In genomic region chrX:20848256-20848984, GRCm38 (mm10) we compare ENCODE assay signal across 8 mouse cellular contexts. TPM values are rescaled to one million over a fixed set of nuclear protein-coding genes. Genes with fewer than 3 reads are reported as not detected.
DNase-seq lines count a peak whose midpoint lies in the region; ATAC-seq and TF ChIP-seq lines count a peak whose summit lies in the region.

No protein-coding gene starts in this region.

- DNase-seq in Patski (ENCODE audit: low read depth, low spot score): peak; percentile 77
- DNase-seq in cerebellum, postnatal 14 days: peak; percentile 90 to 91
- DNase-seq in frontal cortex, postnatal 14 days (ENCODE audit: low spot score in 2 of 2): peak; percentile 88 to 93
- DNase-seq in layer of hippocampus, postnatal 25 days (ENCODE audit: extremely low spot score in 1 of 2, low spot score in 1 of 2): peak; percentile 61 to 62
- DNase-seq in lung, postnatal 25 days (ENCODE audit: low spot score): peak; percentile 96
- peak; percentile 90 for DNase-seq in retina, embryonic 14.5 days (ENCODE audit: low spot score)
- DNase-seq in thymus, postnatal 4 days: peak; percentile 85

- H3K36me3 ChIP-seq in hindbrain, embryonic 13.5 days: peaks cover 24% of the 10 kb centered on the region

- peak overlapping the region; percentile 58 for H3K4me3 ChIP-seq in hindbrain, embryonic 13.5 days

- CTCF ChIA-PET in Patski (lab: Charles Lee): no interaction called here

- H3K27ac ChIP-seq in hindbrain, embryonic 13.5 days: peak overlapping the region; percentile 83

- peak overlapping the region; percentile 68 for H3K4me2 ChIP-seq in hindbrain, embryonic 13.5 days

- in situ Hi-C loops in Patski (cut with MboI; ENCODE audit: low pct_unique_long_range_greater_than_20kb): no loop called here

- peaks cover 6% of the 10 kb centered on the region for H3K27me3 ChIP-seq in Patski
- no peaks in the 10 kb centered on the region for H3K27me3 ChIP-seq in hindbrain, embryonic 13.5 days

- no peaks in the 10 kb centered on the region for H3K9me3 ChIP-seq in hindbrain, embryonic 13.5 days

- TF ChIP-seq CTCF in Patski (IDR thresholded peaks at IDR 0.05): no peak

- peak; percentile 96 for ATAC-seq in Patski
- ATAC-seq in hindbrain, embryonic 13.5 days (ENCODE audit: low FRiP score): peak; percentile 99

- H3K4me1 ChIP-seq in hindbrain, embryonic 13.5 days (replicated peaks): peaks cover 13% of the 10 kb centered on the region

- POLR2A ChIA-PET in Patski (lab: Charles Lee): interaction anchor here (1.6 kb wide), 1 partner anchor 10 kb away, joined by 4 read pairs; no protein-coding TSS in a partner anchor

- H3K9ac ChIP-seq in hindbrain, embryonic 13.5 days: peak overlapping the region; percentile 76

- WGBS in hindbrain, embryonic 13.5 days: 13% methylated on average over 41 of the region's 42 CpGs

RNA-seq across cellular contexts. Expression of gene Timp1, which starts 21.5 kb away (rescaled TPM):
- polyA plus RNA-seq in Patski (2021): 130 TPM
- polyA plus RNA-seq in hindbrain, embryonic 13.5 days (2015; fragmentation: Nextera tagmentation; extraction: Ambion mirVana): 4.9 and 5.0 TPM in 2 replicates
- under 1 TPM; 0.34 to 0.47 TPM for total RNA-seq in layer of hippocampus, postnatal 25 days (2021)

RNA-seq across cellular contexts. Expression of gene Araf, which starts 50.8 kb away (rescaled TPM):
- polyA plus RNA-seq in Patski (2021): 94.5 TPM
- polyA plus RNA-seq in hindbrain, embryonic 13.5 days (2015; fragmentation: Nextera tagmentation; extraction: Ambion mirVana): 281 and 285 TPM in 2 replicates
- total RNA-seq in layer of hippocampus, postnatal 25 days (2021): 100 to 1,000 TPM; 187 to 192 TPM

Comparison
In these comparisons a context has a peak if more than half of its experiments do, and no peak if none do; other contexts are left out.
1. Peak in every context shown above with its lines: DNase-seq, ATAC-seq, H3K4me3 ChIP-seq and H3K27ac ChIP-seq.
2. RNA of gene Timp1, which starts 21.5 kb away (polyA plus RNA-seq): 130 TPM in Patski (single experiment); 4.9 to 5.0 TPM in hindbrain, embryonic 13.5 days; every median in the first group is over 10 times any median in the second.